In genomic region chr16:75675871-75676270, GRCm38 (mm10) we compare ENCODE assay signal across 9 mouse cellular contexts.
DNase-seq lines count a peak whose midpoint lies in the region; ATAC-seq and TF ChIP-seq lines count a peak whose summit lies in the region.
"Had no signal": no experiment of that assay in that cellular context is flagged by ENCODE, and none has a peak within 500 bp of the region (broad histone marks: within the 10 kb centered on the region; RNA-seq: fewer than 3 reads in every experiment).

No protein-coding gene starts in this region.

- ATAC-seq in heart, embryonic 11.5 days (replicated peaks; ENCODE audit: insufficient number of reproducible peaks, low FRiP score, low TSS enrichment) = no peak

- no peaks in the 10 kb centered on the region for H3K36me3 ChIP-seq in heart, embryonic 11.5 days (ENCODE audit: control insufficient read depth, insufficient read depth, low read length)
- H3K36me3 ChIP-seq in embryonic facial prominence, embryonic 10.5 days (replicated peaks) = no peaks in the 10 kb centered on the region
- H3K36me3 ChIP-seq: embryonic facial prominence, embryonic 15.5 days had no signal

- H3K4me1 ChIP-seq in heart, embryonic 11.5 days (ENCODE audit: control insufficient read depth, insufficient read depth, low read length) = no peaks in the 10 kb centered on the region
- H3K4me1 ChIP-seq in embryonic facial prominence, embryonic 10.5 days = no peaks in the 10 kb centered on the region
- H3K4me1 ChIP-seq: embryonic facial prominence, embryonic 15.5 days had no signal

- DNase-seq in heart, postnatal 4 days = peak; percentile 35
- DNase-seq in A20 (ENCODE audit: low read depth, low spot score) = peak; percentile 72
- peak; percentile 45 for DNase-seq in Muller cell, postnatal 12 days (ENCODE audit: inconsistent ontology term)
- DNase-seq in embryonic facial prominence, embryonic 10.5 days (ENCODE audit: low spot score) = peak; percentile 24
- DNase-seq in left cerebral cortex, adult 2 months (ENCODE audit: extremely low spot score in 1 of 2, low spot score in 2 of 2) = peak in 1 of 2 experiments; percentile 15
- peak; percentile 38 for DNase-seq in retina, adult 2 months (ENCODE audit: low read depth, low spot score)
- DNase-seq in urinary bladder, postnatal 10 days (ENCODE audit: low spot score) = no peak

- peak; percentile 67 for TF ChIP-seq CTCF in left cerebral cortex, adult 2 months (IDR thresholded peaks at IDR 0.05)

- H3K9me3 ChIP-seq in heart, embryonic 11.5 days (replicated peaks; ENCODE audit: control insufficient read depth, low read length) = no peaks in the 10 kb centered on the region
- H3K9me3 ChIP-seq in embryonic facial prominence, embryonic 10.5 days = no peaks in the 10 kb centered on the region
- H3K9me3 ChIP-seq: embryonic facial prominence, embryonic 15.5 days had no signal

- H3K4me3 ChIP-seq in heart, embryonic 11.5 days (ENCODE audit: low read depth, low read length) = no peak overlapping the region
- no peak overlapping the region for H3K4me3 ChIP-seq in embryonic facial prominence, embryonic 10.5 days
- no peak overlapping the region for H3K4me3 ChIP-seq in left cerebral cortex, adult 2 months
- H3K4me3 ChIP-seq: embryonic facial prominence, embryonic 15.5 days had no signal

- H3K27me3 ChIP-seq in heart, embryonic 11.5 days (ENCODE audit: control insufficient read depth, insufficient read depth, low read length) = no peaks in the 10 kb centered on the region
- H3K27me3 ChIP-seq in embryonic facial prominence, embryonic 10.5 days (replicated peaks; ENCODE audit: low read depth, poor library complexity, severe bottlenecking) = no peaks in the 10 kb centered on the region
- H3K27me3 ChIP-seq: embryonic facial prominence, embryonic 15.5 days had no signal

- H3K9ac ChIP-seq in heart, embryonic 11.5 days (ENCODE audit: low read depth, low read length) = no peak overlapping the region
- H3K9ac ChIP-seq: embryonic facial prominence, embryonic 15.5 days had no signal

- no peak overlapping the region for H3K4me2 ChIP-seq in heart, embryonic 11.5 days
- H3K4me2 ChIP-seq: embryonic facial prominence, embryonic 15.5 days had no signal

- intact Hi-C loops in left cerebral cortex, adult 2 months (cut with DNase I) = loop anchor here (2.0 kb wide), 1 partner anchor 1223 kb away; no protein-coding TSS in a partner anchor

- 47% methylated on average over 2 of the region's 2 CpGs for WGBS in heart, embryonic 11.5 days (ENCODE audit: insufficient replicate concordance)
- 53% methylated on average over 2 of the region's 2 CpGs for WGBS in embryonic facial prominence, embryonic 10.5 days

- no peak overlapping the region for H3K27ac ChIP-seq in heart, embryonic 11.5 days (ENCODE audit: low read depth, low read length)
- no peak overlapping the region for H3K27ac ChIP-seq in embryonic facial prominence, embryonic 10.5 days (replicated peaks)
- no peak overlapping the region for H3K27ac ChIP-seq in left cerebral cortex, adult 2 months
- H3K27ac ChIP-seq: embryonic facial prominence, embryonic 15.5 days had no signal
